Mouse (Mus musculus) neural tube, embryonic 11.5 days (tissue): ENCODE measurements around the gene Hadhb. TPM values are rescaled to one million over a fixed set of nuclear protein-coding genes. Genes with fewer than 3 reads are reported as not detected.

Experiments used
- ATAC-seq: fragments of 200-750 bp; cut with Nextera tagmentation; 2 replicates; pipeline ENCODE4 v1.8.0; 2017; ENCODE audit warnings: moderate number of reproducible peaks, mild to moderate bottlenecking, moderate TSS enrichment, moderate library complexity; ENCODE audit not compliant: insufficient read depth, low FRiP score, low TSS enrichment
- DNase-seq: peaks from one replicate; pipeline ENCODE4 v3.0.0-alpha.2; 2015; ENCODE audit warnings: low spot score
- H3K27ac ChIP-seq: fragments of 300-500 bp; sonication (generic); 2 replicates; pipeline ENCODE4 v1.5.1; 2014; ENCODE audit warnings: low read depth, mild to moderate bottlenecking, low read length
- H3K27me3 ChIP-seq: fragments of 300-500 bp; sonication (generic); 2 replicates; pipeline ENCODE4 v1.6.1; 2014; ENCODE audit warnings: mild to moderate bottlenecking, low read length, mixed read lengths; ENCODE audit not compliant: control insufficient read depth, insufficient read depth
- H3K36me3 ChIP-seq: fragments of 300-500 bp; sonication (generic); 2 replicates; pipeline ENCODE4 v1.6.1; 2014; ENCODE audit warnings: mild to moderate bottlenecking, low read length, moderate library complexity, mixed read lengths; ENCODE audit not compliant: control insufficient read depth, insufficient read depth
- H3K4me1 ChIP-seq: fragments of 300-500 bp; sonication (generic); 2 replicates; pipeline ENCODE4 v1.6.1; 2014; ENCODE audit warnings: low read length, mixed read lengths; ENCODE audit not compliant: control insufficient read depth, insufficient read depth
- H3K4me2 ChIP-seq: fragments of 300-500 bp; sonication (generic); 2 replicates; pipeline ENCODE4 v1.6.1; 2014; ENCODE audit warnings: low read depth, mild to moderate bottlenecking, moderate library complexity
- H3K4me3 ChIP-seq: fragments of 300-500 bp; sonication (generic); 2 replicates; pipeline ENCODE4 v1.5.1; 2014; ENCODE audit warnings: low read depth, low read length
- H3K9ac ChIP-seq: fragments of 300-500 bp; sonication (generic); 2 replicates; pipeline ENCODE4 v1.6.1; 2014; ENCODE audit warnings: mild to moderate bottlenecking, low read length
- H3K9me3 ChIP-seq: fragments of 300-500 bp; sonication (generic); 2 replicates; pipeline ENCODE4 v1.6.1; 2016; ENCODE audit warnings: low read length; ENCODE audit not compliant: control insufficient read depth
- WGBS: fragments of 180-500 bp; shearing (Covaris S2); extraction: QIAGEN DNeasy Blood & Tissue Kit; methylation state at CpG from one replicate; pipeline ENCODE4 v1.1.7; 2014; 5-methylcytosine and 5-hydroxymethylcytosine counted together
- polyA plus RNA-seq: library from polyadenylated mRNA; unstranded; fragments of >200 nt; fragmentation: Nextera tagmentation; extraction: Ambion mirVana; gene quantifications from 2 replicates; pipeline ENCODE4 v1.2.1, GENCODE M21; 2014

Hadhb gene
- polyA plus RNA-seq, result 108 and 112 TPM in 2 replicates

GRCm38 (mm10) chr5:30154474-30155394, at the start of gene Hadhb, which contains the start of gene Hadha:
Gene Hadhb, plus strand, starts transcription at chr5:30155248.
Gene Hadha, minus strand, starts transcription at chr5:30155162.
- ATAC-seq, result peak; percentile 84
- no peaks in the 10 kb centered on the region for H3K36me3 ChIP-seq
- WGBS, result under 1% methylated on average over 53 of the region's 53 CpGs
- H3K4me2 ChIP-seq, result peak within 1 kb of the TSS; percentile 85
- H3K9ac ChIP-seq, result peak within 1 kb of the TSS; percentile 58
- peak within 1 kb of the TSS; percentile 52 for H3K4me3 ChIP-seq
- peak; percentile 93 for DNase-seq
- H3K9me3 ChIP-seq, result no peaks in the 10 kb centered on the region
- 0 out of 2 replicates have a peak, but pooled peaks cover 5% of the 10 kb centered on the region for H3K4me1 ChIP-seq
- peak within 1 kb of the TSS; percentile 31 for H3K27ac ChIP-seq
- H3K27me3 ChIP-seq, result no peaks in the 10 kb centered on the region

GRCm38 (mm10) chr5:30105668-30106300, 49.3 kb upstream of the Hadhb start, which contains the start of gene 3110082J24Rik:
Gene 3110082J24Rik, minus strand, starts transcription at chr5:30106086.
- H3K4me2 ChIP-seq, result peak within 1 kb of the TSS; percentile 88
- H3K9me3 ChIP-seq, result no peaks in the 10 kb centered on the region
- DNase-seq, result peak; percentile 61
- H3K4me3 ChIP-seq, result peak within 1 kb of the TSS; percentile 53
- H3K27me3 ChIP-seq, result peaks cover 18% of the 10 kb centered on the region
- peaks cover 36% of the 10 kb centered on the region for H3K4me1 ChIP-seq
- H3K27ac ChIP-seq, result peak within 1 kb of the TSS; percentile 49
- H3K36me3 ChIP-seq, result no peaks in the 10 kb centered on the region
- under 1% methylated on average over 29 of the region's 29 CpGs for WGBS
- H3K9ac ChIP-seq, result peak within 1 kb of the TSS; percentile 66
- peak; percentile 15 for ATAC-seq

DNA sequence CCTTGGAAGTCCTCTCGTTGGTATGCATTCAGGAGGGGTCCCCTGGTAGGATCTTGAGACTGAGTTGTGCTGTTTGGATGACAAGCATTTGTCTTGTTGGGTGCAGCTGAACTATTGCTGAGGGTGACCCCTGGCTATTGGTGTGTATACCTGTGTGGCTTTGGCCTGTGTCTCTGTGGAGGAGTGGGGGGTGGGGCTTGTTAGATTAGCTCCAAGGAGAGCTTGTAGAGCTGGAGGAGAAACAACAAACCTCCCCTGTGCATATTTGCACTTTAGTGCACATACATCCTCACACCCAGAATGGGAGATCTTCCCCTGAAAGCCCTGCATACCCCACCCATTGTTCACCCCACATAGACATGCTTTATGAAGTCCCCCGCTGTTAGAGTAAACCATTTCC, 48.3 kb upstream of the Hadhb start:
- Histone ChIP-seq H3K36me3 (no peaks in the 10 kb centered on the region), H3K4me2 (peak overlapping the region; percentile 88), H3K4me3 (peak overlapping the region; percentile 53), H3K9me3 (no peaks in the 10 kb centered on the region), H3K27ac (peak overlapping the region; percentile 49), H3K27me3 (peaks cover 18% of the 10 kb centered on the region), H3K4me1 (peaks cover 44% of the 10 kb centered on the region), H3K9ac (peak overlapping the region; percentile 5; the same call in 1 of the 2 replicates)
- no peak for DNase-seq
- 10% methylated on average over 2 of the region's 2 CpGs for WGBS
- ATAC-seq, result peak; percentile 3; the same call in 1 of the 2 replicates

DNA sequence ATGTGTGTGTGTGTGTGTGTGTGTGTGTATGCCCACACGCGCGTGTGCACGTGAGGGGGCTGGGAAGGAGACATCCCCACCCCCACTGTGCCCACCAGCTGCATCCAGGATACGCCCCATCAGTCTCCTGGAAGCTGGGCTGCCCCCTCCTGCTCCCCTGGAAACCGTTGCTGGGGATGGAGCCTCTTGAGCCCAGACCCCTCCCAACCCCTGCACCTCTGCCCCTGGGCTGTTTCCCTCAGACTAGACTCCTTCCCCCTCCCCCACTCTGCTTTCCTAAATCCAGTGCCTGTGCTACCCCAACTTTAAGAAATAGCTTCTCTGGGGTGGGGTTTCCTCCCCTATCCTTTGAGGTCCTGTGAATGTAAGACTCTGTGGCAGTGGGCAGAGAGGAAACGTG, 47.9 kb upstream of the Hadhb start:
- Histone ChIP-seq H3K4me3 (peak overlapping the region; percentile 53; the same call in 1 of the 2 replicates), H3K9ac (no peak overlapping the region; the same call in 1 of the 2 replicates)

GRCm38 (mm10) chr5:30107611-30108041, 47.4 kb upstream of the Hadhb start:
- H3K4me1 ChIP-seq, result peaks cover 45% of the 10 kb centered on the region
- peak; percentile 58 for DNase-seq
- no peak for ATAC-seq
- H3K9ac ChIP-seq, result peak overlapping the region; percentile 11
- H3K27ac ChIP-seq, result peak overlapping the region; percentile 62
- WGBS, result 6% methylated on average over 5 of the region's 5 CpGs
- no peaks in the 10 kb centered on the region for H3K36me3 ChIP-seq
- H3K9me3 ChIP-seq, result no peaks in the 10 kb centered on the region
- H3K4me2 ChIP-seq, result peak overlapping the region; percentile 88
- H3K27me3 ChIP-seq, result peaks cover 18% of the 10 kb centered on the region
- no peak overlapping the region for H3K4me3 ChIP-seq

More for the DNA sequence above, 47.9 kb upstream of the Hadhb start:
- Histone ChIP-seq H3K4me2 (peak overlapping the region; percentile 88), H3K27ac (peak overlapping the region; percentile 62), H3K4me1 (peaks cover 45% of the 10 kb centered on the region), H3K36me3 (no peaks in the 10 kb centered on the region), H3K9me3 (no peaks in the 10 kb centered on the region), H3K27me3 (peaks cover 18% of the 10 kb centered on the region)
- ATAC-seq (peak; percentile 58), DNase-seq (peak; percentile 81)
- 4% methylated on average over 7 of the region's 7 CpGs for WGBS

- Histone ChIP-seq H3K27me3 (peaks cover 24% of the 10 kb centered on the region), H3K36me3 (no peaks in the 10 kb centered on the region), H3K4me2 (peak overlapping the region; percentile 88; the same call in 1 of the 2 replicates), H3K9ac (no peak overlapping the region), H3K4me1 (peaks cover 45% of the 10 kb centered on the region), H3K4me3 (no peak overlapping the region), H3K27ac (no peak overlapping the region; the same call in 1 of the 2 replicates), H3K9me3 (no peaks in the 10 kb centered on the region)
- ATAC-seq (no peak), DNase-seq (no peak)
- 63% methylated on average over 6 of the region's 6 CpGs for WGBS
These were observed 46.8 kb upstream of the Hadhb start for GRCm38 (mm10) chr5:30108233-30108632.

- H3K4me2 ChIP-seq, result no peak overlapping the region; the same call in 1 of the 2 replicates
- H3K36me3 ChIP-seq, result no peaks in the 10 kb centered on the region
- no peak for DNase-seq
- H3K27ac ChIP-seq, result no peak overlapping the region
- peaks cover 32% of the 10 kb centered on the region for H3K27me3 ChIP-seq
- WGBS, result 38% methylated on average over 2 of the region's 2 CpGs
- no peaks in the 10 kb centered on the region for H3K9me3 ChIP-seq
- no peak overlapping the region for H3K4me3 ChIP-seq
- peaks cover 45% of the 10 kb centered on the region for H3K4me1 ChIP-seq
- no peak overlapping the region for H3K9ac ChIP-seq
- no peak for ATAC-seq
These were observed 45.1 kb upstream of the Hadhb start for GRCm38 (mm10) chr5:30109899-30110298.

DNA sequence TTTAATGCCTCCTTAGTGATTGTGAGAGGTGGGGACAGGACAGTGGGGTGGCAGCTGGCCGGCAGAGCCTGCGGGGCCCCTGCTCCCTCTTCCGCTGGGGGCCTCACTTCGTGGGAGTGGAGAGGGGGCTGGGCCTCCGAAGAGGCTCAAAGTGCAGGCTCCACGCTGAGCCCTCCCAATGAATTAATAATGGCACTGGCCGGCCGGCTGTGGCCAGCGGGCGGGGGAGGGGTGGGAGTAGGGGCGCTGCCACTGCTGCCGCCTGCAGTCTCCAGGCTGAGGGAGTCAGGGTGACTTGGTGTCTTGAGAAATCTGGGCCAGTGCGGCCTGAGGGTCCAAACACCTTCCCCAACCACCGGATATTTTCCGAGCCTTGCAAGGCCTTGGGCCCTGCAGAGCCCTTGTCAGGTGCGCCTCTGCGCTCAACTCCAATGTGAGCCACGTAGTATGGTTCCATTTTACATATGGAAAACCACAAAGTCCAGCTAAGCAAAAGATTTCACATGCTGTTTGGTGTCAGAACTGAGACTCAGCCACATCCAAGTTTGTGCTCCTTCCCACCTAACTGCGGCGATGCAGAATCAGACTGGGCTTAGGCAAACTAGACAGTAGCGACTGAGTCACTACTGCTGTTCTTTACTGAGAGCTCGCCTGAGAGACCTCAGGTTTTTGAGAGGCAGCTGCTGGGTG, 44.5 kb upstream of the Hadhb start:
- no peaks in the 10 kb centered on the region for H3K9me3 ChIP-seq
- 2% methylated on average over 21 of the region's 22 CpGs for WGBS

More for the DNA sequence above, 44.5 kb upstream of the Hadhb start:
- peaks cover 45% of the 10 kb centered on the region for H3K4me1 ChIP-seq
- H3K27ac ChIP-seq, result peak overlapping the region; percentile 34
- H3K4me2 ChIP-seq, result peak overlapping the region; percentile 40
- H3K27me3 ChIP-seq, result peaks cover 28% of the 10 kb centered on the region
- H3K36me3 ChIP-seq, result no peaks in the 10 kb centered on the region
- peak overlapping the region; percentile 9 for H3K4me3 ChIP-seq
- peak overlapping the region; percentile 40; the same call in 1 of the 2 replicates for H3K9ac ChIP-seq
- peak; percentile 63 for DNase-seq
- no peak for ATAC-seq
